Mouse (Mus musculus) C2C12 (cell line): ENCODE data around the gene Ntn3.

Source experiments
- CTCF ChIP-seq: IDR thresholded peaks from one replicate; pipeline ENCODE4 v1.5.1; 2011; ENCODE audit not compliant: control insufficient read depth, insufficient read depth, insufficient read length
- FOSL1 ChIP-seq: IDR thresholded peaks from one replicate; pipeline ENCODE4 v1.8.0; 2011; ENCODE audit warnings: mild to moderate bottlenecking, low read length; ENCODE audit not compliant: poor library complexity, insufficient read depth, severe bottlenecking
- USF1 ChIP-seq: IDR thresholded peaks from one replicate; pipeline ENCODE4 v1.6.1; 2011; ENCODE audit warnings: low read depth, mild to moderate bottlenecking, control low read depth, moderate library complexity

- TF ChIP-seq CTCF (no peak), FOSL1 (no peak), USF1 (no peak)
Observed at GRCm38 (mm10) chr17:24220435-24221411, 11.4 kb upstream of the Ntn3 start, which contains the start of gene Tedc2.
